Mouse (Mus musculus) spleen, postnatal 4 days (tissue): ENCODE measurements at regions not wholly inside any gene's neighbourhood (a gene's known extent, or its start where the extent isn't known, plus 50 kb on each side); places are given as distances from the start of the nearest gene placed in this dataset.

Source experiments
- DNase-seq, 2 experiments: peaks; one replicate each; pipeline ENCODE4 v3.0.0; 2022; ENCODE audit warnings: low spot score in 2 of 2

- DNase-seq: no peak
Observed at GRCm38 (mm10) chr6:28986756-28987155, 73.3 kb upstream of the Lep start.

- DNase-seq: no peak
Observed at GRCm38 (mm10) chr6:28987386-28987785, 72.6 kb upstream of the Lep start.

DNA sequence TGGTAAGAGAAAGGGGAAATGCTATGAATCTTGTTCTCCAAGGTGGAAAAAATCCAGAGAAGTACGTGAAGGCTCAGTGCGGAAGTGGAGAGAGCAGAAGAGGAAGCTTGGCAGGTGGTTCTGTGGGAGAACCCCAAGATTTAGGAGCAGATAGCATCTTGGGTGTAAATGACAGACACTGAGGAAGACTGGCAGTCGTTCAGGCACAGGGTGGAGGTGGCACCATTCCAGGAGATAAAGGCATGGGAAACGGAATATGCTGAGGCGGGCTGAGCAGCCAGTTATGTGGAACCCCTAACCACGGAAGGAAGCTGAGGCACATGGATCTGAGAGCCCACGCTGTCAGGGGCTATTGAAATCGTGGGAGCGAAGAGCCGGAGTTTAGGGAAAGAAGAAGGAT, 70.6 kb upstream of the Lep start:
- DNase-seq: peak in 1 of 2 experiments; percentile 4

DNA sequence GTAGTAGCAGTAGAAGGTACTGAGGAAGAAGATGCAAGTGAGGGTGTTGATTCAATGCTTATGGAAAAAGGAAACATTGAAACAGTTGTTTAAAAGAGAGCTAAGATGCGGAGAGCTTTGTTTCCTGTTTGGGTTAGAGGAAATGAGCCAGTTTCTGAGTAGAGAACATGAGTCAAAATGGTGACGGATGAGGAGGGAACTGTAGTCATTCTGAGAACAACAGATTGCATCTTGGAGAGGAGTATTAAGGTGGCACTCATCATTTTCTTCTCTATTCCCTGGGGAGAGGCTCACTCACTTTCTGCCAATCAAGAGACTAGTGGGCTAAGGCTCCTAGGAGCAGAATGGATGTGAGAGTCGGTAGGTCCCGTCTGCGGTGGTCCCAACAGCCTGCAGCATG, 69.8 kb upstream of the Lep start:
- no peak for DNase-seq

DNA sequence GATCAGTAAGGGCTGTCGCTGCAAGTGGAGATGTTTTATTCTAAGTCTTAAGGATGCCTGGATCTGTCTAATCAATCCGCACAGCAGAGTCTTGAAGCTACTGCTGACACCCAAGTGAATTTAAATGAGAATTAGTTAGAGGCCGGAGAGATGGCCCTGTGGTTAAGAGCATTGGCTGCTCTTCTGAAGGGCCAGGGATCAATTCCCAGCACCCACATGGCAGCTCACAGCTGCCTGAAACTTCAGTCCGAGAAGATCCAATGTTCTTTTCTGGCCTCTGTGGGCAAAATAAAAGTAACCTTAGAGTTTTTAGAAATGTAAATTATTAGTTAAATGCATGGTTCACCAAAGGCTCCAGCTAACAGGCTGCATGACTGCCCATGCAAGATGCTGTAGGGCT, 65.5 kb upstream of the Lep start:
- DNase-seq: no peak

DNA sequence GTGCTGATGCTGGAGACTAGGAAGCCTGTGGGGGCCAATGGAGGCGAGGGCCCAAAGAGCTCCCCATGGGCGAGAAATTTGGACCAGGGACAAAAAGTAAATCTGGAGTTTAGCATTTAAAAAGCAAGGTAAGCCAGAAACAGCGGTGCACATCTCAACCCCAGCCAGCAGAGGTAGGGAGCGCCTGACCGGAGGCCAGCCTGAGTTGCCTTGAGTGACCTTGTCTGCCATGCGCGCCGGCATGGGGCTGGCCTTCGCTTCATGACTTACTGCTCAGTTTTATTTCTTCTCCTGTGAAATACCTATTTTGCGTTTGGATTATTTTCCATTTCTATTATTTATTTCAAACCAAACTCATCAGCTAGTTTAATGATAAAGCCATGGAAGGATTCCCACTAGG, 64.3 kb upstream of the Lep start:
- DNase-seq: no peak

DNA sequence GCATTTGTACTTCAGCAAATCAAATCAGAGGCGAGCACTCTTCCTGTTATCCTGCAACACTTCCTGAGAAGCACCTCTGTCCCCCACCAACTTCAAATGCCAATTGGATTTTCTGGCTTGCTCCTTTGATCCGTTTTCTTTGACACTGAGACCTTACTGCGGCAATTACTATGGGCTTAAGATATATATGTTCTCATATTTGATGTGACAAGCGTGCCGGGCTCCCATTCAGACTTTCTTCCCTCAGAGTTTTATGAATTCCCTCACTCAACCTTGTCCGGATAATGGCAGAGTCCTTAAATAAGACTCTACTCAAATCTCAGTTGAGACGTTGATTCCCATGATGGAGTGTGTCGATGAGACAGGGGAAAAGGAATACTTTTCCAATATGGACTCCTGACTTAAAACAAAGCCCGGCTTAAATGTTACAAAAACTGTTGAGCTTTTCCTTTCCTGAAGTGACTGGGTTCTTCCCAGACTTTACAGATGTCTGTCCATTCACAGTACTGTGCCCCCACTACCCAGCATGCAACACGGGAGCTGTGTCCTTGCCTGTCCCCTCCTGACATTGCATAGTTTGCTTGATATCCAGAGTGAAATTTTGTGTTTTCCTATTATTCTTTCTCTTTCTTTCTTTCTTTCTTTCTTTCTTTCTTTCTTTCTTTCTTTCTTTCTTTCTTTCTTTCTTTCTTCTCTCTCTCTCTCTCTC, 60.5 kb upstream of the Lep start:
- DNase-seq: no peak

DNA sequence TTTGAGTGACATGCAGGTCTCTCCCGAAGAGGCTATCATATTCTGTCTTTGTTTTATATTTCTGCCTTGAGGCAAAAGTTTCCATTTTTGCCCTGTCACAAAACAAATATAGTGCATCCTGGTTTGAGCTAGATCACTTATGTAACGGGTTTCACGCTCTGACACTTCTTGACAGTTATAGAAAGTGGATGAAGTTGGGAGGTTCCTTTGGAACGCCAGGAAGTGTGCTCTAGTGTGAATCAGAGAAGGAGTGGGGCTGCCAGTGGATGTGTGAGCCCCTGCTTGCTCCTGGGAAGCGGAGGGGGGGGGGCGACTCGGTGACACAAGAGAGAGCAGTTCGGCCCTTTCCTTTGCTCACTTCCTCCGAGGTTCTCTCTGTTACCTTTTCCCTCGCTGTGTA, 57.9 kb upstream of the Lep start:
- no peak for DNase-seq

GRCm38 (mm10) chr6:29002811-29003210, 57.2 kb upstream of the Lep start:
- DNase-seq: no peak

DNA sequence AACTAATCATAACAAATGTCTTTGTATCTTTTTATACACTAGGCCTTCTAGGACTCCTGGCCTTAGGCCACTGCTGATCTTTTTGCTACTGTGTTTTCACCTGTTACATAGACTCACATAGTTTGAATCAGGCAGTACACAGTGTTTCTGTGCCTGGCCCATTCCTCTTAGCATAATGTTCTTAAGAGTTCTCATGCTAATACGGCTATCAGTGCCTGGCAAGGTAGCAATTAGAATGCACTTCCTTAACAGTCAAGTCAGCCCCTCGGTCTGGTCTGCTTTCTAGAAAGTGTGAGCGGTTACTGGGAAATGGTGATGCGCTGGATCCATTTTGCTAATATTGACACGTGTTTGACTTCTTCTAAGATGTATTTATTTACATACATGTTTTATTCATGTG, 54.2 kb upstream of the Lep start:
- no peak for DNase-seq
